Mouse (Mus musculus) adipocyte (in vitro differentiated cells): ENCODE measurements at regions not wholly inside any gene's neighbourhood (a gene's known extent, or its start where the extent isn't known, plus 50 kb on each side); places are given as distances from the start of the nearest gene placed in this dataset.
"Not testable (repeated sequence)": the region's sequence is repeated elsewhere in the genome, so short reads cannot be mapped to it uniquely, and the experiment has no call there.

Experiments
- DNase-seq: peaks from one replicate; pipeline ENCODE4 v3.0.0-alpha.2; 2016; ENCODE audit warnings: low spot score

DNA sequence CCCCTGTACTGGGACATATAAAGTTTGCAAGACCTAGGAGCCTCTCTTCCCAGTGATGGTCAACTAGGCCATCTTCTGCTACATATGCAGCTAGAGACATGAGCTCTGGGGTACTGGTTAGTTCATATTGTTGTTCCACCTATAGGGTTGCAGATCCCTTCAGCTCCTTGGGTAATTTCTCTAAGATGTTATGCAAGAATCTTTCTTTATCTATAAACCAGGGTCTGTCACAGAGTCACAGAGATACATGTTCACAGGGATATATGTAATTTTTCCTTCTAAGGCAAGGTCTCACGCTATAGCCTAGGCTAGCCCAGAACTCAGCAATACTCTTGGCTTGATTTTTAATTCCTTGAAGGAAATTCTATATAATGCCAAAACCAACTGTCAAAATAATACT lies 56.9 kb downstream of the Zfp36l1 start:
- DNase-seq: not testable (repeated sequence)

DNA sequence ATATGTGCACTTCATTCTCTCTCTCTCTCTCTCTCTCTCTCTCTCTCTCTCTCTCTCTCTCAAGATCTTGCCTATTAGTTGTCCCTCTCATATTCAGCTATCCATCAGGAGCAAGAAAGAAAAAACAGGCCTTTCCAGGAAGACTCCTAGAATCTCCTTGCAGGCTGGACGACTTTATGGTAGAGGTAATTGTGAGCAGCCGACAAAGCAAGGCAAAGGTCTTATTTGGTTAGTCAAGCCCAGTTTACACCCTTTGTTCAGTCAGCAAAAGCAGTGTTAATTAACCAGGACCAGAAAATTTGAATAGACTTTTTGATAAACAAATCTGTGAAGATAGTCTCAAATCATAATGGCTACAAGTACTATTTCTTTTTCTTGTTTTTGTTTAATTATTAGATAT lies 57.4 kb downstream of the Zfp36l1 start:
- no peak for DNase-seq

DNA sequence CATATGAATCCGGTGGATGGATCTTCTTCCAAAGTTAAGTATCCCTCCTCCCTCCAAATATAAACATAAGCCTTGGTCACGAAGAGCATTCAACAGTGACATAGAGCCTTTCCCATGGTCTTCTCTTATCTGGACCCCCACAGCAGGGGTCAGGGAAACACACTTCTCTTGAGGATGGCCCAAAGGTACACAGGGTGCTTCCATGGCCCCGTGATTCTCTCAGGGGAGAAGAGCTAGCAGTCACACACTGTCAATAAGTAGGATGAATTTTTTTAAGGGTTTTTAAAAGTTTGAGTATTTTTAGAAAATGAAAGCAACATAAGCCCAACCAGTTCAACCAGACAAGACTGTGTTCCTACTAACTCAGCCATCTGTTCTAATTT lies 58.2 kb downstream of the Zfp36l1 start:
- DNase-seq: no peak

DNA sequence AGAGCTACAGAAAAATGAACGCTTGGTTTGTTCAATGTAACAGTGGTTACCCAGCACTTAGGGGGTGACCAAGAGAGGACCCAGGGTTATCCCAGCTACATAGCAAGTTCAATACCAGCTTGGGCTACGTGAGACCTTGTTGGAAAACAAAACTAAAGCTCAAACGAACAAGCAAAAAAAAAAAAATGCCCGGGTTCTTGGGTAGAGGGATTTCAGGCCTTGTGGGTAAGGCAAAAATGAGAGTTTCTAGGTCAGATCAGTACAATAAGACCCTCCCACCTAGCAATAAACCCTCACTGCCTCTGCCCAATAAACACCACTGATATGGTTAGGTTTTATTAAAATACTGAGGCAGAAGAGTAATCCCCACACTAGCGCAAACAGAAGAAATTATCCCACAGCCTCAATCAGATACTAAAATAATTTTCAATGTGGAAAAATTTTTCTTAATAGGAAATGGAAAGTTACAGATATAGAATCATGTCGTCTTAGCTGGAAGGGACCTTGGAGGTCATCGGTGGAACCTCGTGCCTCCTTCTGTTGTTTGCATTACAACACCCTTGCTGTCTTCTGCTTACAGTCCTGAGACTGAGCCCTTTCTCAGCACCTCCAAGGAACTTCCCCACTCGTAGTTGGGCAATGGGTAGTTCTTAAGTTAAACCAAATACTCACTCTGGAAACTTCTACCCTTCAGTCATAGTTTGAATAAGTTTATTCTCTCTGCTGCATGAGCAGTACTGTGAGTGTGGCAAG lies 58.7 kb downstream of the Zfp36l1 start:
- DNase-seq: no peak

DNA sequence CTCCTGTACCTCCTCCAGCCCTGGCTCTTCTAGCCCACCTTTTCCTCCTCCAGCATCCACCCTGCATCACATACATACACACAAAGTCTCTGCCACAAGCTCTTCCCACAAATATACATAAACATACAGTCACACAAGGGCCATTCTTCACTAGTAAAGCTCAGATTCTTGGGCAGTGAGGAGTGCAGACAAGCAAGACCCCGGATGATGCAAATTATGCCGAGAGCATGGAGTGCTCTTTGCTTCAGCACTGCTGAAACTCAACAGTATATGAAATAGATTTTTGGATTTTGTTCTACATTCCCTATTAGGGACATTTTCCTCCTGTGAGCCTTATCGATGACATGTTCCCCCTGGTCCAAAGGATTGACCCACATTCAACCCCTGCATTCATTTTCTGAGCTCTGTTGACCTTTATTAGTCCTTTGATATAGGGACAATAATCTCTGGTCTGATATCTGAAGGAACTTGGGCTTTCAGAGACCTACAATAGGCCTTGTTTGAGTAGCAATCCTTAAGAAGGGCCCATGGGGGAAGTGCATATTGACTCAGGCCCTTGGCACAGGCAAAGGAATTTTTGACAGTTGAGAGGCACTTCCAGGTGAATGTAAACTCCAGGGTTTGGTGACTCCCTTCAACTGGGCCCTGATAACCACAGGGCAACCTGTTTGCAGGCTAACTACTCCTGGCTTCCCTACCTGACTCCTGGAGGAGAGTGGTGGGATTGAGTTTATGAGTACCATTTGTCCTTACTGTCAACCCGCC lies 64.4 kb downstream of the Zfp36l1 start:
- DNase-seq: no peak

DNA sequence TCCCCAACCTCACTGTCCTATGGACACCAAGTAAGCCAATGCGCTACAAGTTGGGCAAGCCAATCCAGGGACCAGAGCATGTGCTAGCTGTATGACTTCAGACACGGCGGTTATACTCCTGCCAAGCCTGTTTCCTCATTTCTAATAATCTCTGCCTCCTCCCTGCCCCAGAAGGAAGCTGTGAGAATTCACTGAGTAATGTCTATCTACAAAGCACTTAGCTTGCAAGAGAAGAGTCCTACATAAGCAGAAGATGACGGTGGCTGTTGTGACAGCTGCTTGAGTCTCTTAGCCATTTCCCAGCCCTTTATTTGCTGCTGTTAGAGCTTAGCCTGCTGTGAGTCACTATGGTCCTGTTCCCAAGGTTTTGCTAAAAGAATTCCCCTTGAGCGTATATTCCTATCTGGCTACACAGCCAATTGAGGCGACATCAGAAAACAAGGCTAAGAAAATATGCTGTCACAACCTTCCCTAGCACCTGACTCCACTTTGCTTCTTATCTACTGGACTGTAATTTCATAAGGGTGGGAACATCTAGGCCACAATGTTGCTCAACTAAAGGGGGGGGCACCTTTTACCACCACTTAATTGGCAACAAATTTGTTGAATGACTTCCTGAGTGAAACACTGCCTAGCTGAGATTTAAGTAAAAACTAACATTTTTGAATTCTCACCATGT lies 66.0 kb downstream of the Zfp36l1 start:
- peak; percentile 34 for DNase-seq

DNA sequence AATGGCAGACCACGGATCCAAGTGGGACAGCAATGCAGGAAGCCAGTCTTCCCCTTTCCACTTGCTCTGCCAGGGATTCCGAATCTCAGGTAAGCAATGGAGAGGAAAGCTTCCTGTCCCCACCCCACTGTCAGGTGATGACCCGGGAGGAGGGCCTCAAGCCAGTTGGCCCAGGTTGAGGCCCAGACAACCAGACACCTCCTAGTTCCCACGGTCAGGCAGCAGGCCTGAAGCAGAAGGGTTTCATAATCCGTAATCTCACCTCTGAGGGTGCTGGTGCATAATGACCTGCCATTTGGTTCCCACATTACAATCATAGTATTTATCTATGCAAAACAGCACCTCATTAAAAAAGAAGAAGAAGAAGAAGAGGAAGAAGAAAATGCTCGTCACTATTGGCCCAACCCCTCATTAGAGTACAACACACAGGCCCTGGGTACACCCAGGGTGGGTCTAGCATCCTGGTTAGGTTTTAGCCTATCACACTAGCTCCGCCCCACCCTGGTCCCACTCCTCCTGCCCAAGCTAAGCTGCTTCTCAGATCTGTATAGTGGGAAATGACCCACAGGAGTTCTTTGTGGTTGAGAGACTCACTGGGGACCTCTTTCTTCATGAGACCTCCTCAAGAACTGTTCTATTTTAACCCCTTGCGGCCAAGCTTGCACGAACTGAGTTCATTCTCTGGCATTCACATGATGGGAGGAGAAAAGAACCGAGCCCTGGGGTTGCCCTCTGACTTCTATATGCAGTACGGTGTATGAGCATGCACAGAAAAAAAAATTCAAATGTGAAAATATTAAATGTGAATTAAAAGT lies 71.1 kb downstream of the Zfp36l1 start:
- DNase-seq: no peak

DNA sequence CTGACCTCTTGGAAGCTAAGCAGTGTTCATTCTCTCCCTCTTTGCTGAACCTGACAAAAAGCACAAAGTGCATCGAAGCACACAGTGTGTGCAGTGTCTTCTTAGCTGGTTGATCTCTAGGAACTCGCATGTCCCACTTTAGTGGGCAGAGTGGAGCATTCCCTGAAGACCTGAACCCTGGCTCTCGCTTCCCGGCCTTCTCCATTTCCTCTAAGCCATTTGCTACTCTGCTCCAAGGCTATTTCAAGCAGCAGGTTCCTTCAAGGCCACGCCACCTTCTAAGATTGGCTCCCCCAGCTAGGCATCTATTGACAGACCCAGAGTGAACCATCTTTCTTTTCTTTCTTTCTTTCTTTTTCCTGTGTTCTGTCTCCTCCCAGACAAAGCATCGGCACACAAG lies 71.8 kb downstream of the Zfp36l1 start:
- no peak for DNase-seq

DNA sequence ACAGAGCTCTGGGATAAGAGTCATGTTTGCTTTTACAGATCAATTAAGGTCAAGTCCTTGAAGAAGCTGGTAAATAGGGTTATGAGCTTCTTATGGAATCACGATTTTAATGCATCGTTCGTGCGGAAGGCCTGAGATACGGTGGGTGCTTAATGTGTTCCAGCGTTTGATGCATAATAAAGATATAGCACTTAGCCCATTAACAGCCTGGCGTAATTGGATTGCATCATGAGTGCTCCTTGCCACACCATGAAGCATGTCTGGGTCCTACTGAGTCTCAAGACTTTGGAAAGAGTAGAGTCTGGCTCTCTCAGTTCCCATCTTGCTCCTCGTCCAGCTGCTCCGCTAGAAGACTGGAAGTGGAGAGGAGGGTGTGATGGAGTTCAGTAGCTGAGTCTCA lies 72.6 kb downstream of the Zfp36l1 start:
- DNase-seq: no peak

DNA sequence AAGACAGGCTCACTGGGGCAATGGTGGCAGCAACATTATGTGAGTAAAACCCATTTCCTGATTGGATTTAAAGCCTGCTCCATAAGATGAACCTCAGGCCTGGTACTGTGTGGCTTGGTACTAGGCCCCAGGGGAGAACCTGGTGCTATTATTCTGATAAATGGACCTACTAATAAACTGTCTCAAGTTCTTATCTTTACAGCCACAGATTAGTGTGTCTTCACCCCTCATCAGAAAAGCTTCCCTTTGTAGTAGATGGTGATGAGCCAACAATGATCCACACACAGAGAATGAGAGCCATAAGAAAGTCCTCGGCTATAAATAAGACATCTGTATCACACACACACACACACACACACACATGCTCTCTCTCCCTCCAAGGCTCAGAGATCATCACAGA lies 73.7 kb downstream of the Zfp36l1 start:
- DNase-seq: no peak

DNA sequence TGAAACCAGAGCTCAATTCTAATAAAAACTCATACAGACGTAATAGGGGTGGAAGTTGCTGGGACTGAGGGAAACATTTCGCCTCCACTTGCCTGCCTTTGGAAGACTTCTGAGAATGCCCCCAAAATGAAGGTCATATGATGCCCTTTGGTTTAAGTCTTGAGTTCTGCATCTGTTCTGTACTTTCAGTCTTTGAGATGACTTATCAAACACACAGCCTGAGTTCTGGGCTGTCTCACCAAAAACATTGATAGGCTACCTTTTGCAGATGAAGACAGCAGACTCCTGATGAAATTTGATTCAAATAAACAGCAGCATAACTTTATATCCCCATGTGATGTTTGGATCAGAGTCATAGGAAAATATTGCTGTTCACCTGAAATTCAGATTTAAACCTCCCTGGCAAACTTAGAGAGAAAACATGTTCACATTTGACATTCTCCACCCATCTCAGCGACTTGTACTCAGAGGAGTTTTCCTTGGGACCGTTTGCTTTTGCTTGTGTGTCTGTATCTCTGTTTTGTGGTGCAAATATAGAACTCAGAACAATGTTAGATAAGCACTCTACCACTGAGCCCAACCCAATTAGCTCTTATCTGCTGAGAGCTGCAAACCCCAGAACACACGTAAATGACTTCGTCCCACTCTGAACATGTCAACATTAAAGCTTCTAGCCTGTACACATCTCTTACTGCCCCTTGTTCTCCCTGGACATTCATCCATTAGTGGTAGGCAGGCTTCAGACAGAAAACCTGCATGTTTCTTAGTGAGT lies 77.1 kb downstream of the Zfp36l1 start:
- no peak for DNase-seq

DNA sequence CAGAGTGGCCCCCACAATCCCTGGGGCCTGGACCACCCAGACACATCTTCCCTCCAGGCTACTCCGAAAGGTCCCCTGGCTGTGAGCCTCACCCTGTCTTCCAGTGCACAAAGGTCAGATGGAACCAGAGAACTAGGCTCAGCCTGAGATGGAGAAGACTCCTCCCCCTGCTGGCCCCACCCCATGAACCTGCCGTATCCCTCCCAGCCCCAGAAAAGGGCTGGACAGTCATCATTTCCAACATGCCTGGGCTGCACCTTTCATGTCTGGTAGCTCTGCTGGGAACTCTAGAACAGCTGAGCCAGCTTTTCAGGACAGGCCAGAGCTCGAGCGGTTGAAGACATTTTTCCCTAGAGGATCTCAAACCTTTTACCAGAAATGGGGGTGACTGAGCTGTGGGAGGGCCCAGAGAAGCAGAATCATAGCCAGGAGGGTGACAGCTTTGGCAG lies 77.8 kb downstream of the Zfp36l1 start:
- DNase-seq: peak; percentile 59

DNA sequence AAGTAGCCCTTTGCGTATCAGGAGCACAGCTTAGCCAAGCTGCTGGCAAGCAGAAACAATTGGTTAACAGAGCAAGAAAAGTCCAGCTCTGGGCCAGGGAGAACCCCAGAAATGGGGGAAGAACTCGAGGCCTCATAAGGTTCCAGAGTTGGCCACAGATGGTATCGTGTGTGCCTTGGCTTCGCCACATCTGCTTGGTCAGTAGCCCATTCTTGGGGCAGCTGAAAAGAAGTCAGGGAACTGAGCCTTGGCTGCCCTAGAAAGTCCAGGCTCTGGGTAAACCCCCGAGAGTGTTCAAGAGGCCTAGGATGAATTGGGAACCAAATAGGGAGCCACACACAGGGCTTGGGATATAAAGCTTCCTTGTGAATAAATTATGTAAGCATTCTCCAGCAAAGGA lies 78.7 kb downstream of the Zfp36l1 start:
- no peak for DNase-seq

DNA sequence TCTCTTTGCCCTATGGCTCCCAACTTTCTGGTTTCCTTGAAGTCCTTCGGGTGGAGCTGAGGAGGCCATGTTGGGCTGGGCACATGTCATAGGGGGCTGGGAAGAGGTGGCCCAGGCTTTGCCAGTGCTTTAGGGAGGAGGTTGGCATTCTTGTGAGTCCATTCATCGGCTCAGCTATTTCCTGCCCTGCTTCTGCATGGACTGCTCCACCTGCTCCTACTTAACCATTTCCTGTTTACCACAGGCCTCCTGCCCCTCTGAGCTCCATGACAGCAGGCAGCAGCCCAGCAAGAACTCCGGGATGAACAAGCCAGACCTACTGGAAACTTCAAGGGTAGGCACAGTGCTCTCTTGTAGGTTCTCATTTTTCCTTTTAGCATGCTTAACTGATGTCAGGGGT lies 80.3 kb downstream of the Zfp36l1 start:
- DNase-seq: no peak

DNA sequence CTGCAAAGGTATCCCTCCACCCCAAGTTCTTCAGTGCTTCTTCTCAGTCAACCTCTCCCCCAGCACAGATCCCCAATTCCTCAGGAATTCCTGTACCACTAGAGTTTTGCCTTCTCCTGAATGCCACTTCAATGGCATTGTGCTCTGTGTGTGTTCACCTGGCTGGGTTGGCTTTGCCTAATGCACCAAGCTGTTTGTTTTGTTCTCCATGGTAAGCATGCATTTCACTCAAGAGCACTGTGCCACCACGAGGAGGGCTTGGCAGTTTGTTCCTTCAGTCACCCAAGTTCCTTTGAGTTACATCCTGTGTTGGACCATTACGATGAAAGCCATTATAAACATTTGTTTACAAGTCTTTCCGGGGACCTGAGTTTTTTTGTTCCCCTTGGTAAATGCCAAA lies 84.5 kb downstream of the Zfp36l1 start:
- no peak for DNase-seq

DNA sequence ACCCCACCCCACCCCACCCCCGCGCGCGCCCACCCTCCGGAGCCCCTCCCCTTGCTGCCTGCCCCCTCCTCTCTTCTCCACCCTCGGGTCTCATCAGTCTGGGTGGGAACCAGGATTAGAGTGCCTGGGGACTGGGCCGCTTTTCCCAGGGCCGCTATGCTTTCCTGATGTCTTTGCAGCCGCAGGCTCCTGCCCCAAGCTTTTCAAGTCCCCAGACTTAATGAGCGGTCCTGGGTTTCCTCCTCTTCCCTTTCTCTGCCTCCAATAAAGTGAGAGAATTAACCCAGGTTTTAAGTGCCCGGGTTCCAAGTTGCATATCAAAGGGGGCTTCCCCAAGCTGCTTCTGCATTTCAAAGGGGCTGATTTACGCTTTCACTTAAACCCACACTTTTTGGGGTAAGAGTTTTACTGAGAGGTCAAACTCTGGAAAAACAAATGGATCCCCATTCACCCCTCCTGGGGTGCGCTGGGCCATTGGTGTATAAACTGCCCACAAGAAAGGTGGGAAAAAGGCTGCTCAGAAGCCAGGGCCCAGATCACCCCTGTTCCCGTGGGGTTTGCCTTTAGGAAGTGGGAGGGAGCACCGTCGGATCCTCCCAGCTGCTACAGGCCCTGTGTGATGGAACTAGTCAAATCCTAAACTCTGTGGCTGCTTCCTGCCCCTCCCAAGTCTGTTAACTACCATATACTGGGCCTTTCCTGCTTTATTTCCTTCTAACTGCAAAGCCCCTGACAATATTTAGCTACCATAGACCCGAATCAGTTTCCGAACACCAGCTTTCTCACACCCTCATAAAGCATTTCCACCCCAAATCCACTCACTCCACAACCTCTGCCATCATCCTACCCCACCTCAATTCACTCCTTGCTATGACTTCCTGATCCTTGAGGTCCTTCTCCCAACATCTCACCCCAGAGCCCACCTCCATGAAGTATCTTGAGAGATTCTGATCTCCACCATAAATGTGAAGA lies 89.4 kb downstream of the Zfp36l1 start:
- DNase-seq: no peak

DNA sequence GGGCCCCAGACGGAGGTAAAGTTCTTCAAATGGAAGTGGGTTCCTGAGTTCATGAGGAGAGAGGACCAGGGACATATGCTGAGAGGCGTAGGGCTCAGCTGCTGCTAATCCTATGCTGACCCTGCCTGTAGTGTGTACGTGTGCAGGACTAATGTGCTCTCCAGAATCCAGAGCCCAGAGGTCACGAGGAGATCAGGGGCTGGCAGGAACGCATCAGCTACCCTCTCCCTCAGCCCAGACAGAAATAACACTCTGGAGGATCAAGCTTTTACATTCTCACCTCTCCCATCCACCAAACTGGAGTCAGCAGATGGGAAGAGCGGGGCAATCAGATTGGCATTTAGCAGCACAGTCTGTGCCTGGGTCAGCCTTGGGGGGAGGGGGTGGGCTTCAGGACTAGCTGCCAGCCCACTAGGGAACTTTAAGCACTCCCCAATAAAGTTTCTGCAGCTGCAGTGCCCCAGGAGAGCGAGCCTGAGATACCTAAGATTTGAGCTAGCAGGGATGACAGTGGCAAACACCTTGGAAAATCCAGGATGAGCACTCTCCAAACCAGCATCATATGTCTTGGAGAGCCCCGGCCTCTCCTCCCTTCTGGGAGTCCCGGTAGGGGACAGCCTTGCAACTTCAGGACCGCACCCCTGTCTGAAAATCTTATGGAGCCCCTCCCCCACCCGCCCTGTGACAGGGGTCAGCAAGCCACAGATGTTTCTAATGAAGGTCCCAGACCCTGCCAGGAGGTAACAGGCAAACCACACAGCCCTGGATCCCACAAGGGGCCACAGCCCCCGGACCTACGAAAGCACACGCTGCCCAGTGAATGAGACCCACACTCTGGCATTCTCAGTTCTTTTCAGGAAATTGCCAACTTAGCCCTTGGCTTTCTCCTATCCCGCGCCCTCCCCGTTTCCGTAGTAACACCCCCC lies 90.4 kb downstream of the Zfp36l1 start:
- DNase-seq: no peak

DNA sequence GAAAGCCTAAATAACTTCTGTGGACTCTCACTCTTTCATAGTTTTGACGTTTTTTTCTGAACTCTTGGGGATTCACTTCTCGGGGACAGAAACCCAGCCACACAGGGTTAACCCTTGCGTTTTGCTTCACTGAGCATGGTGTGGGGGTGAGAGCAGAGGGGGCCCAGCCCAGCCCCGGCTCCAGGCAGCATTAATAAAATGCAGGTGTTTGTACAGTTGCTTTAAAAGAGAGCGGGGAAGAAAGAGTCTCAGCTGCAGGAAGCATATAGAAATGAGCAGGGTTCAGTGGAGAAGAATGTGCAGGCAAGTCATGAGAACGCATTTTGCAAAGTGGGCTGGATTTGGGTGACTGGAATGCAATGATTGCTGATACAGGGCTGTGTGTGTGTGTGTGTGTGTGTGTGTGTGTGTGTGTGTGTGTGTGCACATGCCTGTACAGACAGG lies 91.8 kb downstream of the Zfp36l1 start:
- no peak for DNase-seq

DNA sequence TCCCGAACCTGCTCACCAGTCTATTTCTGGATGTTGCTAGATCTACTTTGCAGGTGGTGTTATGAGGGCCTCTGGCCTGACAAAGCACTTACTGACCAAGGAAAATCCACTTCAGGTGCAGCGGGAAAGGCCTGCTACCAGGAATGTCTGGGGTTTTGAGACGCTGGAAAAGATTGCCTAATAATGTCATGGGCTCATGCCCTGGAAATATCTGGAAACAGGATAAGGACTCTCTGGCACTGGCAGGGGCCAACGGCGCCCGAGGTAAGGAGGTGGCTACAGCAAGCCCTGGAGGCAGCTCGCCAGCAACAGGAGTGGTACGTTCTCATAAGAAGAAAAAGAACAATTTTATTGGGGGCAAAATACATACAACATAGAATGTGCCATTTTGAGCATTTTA lies 94.7 kb downstream of the Zfp36l1 start:
- no peak for DNase-seq
